Mouse (Mus musculus): ENCODE results near the gene Foxj1.

GRCm38 (mm10) chr11:116296191-116296734 lies 38.9 kb downstream of the Foxj1 start:
- TF ChIP-seq CTCF (IDR thresholded peaks at IDR 0.05; ENCODE audit: low read depth, low read length) (no peak), POLR2A (IDR thresholded peaks at IDR 0.05; ENCODE audit: insufficient read depth, low read length) (no peak), EP300 (IDR thresholded peaks at IDR 0.05; ENCODE audit: insufficient read depth, low read depth, low read length) (no peak)
